Mouse (Mus musculus) spleen, postnatal 10 days (tissue): ENCODE measurements around the gene Adap1.

Source experiments
- DNase-seq, 2 experiments: peaks; one replicate each; pipeline ENCODE4 v3.0.0; 2021 to 2022; ENCODE audit warnings: low spot score in 2 of 2

The Adap1 gene

GRCm38 (mm10) chr5:139323260-139323924 is 2.0 kb downstream of the Adap1 start:
- no peak for DNase-seq

GRCm38 (mm10) chr5:139321331-139321730 is 4.1 kb downstream of the Adap1 start:
- no peak for DNase-seq

GRCm38 (mm10) chr5:139320424-139320823 is 5.0 kb downstream of the Adap1 start:
- DNase-seq, result no peak

- DNase-seq, result no peak
These were observed 7.5 kb downstream of the Adap1 start for GRCm38 (mm10) chr5:139317751-139318504.

GRCm38 (mm10) chr5:139316982-139317675 is 8.3 kb downstream of the Adap1 start:
- DNase-seq, result no peak

GRCm38 (mm10) chr5:139314941-139315642 is 10.3 kb downstream of the Adap1 start:
- no peak for DNase-seq

GRCm38 (mm10) chr5:139313536-139313935 is 11.9 kb downstream of the Adap1 start:
- no peak for DNase-seq

- DNase-seq, result no peak
These were observed 13.6 kb downstream of the Adap1 start for GRCm38 (mm10) chr5:139311822-139312221.

- DNase-seq, result no peak
These were observed 14.9 kb downstream of the Adap1 start for GRCm38 (mm10) chr5:139310477-139310876.

GRCm38 (mm10) chr5:139309946-139310345 is 15.5 kb downstream of the Adap1 start:
- DNase-seq, result no peak

- no peak for DNase-seq
These were observed 21.8 kb downstream of the Adap1 start for GRCm38 (mm10) chr5:139303646-139304061.

GRCm38 (mm10) chr5:139302101-139302500 is 23.3 kb downstream of the Adap1 start:
- DNase-seq, result no peak

GRCm38 (mm10) chr5:139297745-139298144 is 27.7 kb downstream of the Adap1 start:
- DNase-seq, result no peak

- no peak for DNase-seq
These were observed 28.3 kb downstream of the Adap1 start for GRCm38 (mm10) chr5:139297092-139297491.

GRCm38 (mm10) chr5:139294089-139294488 is 31.3 kb downstream of the Adap1 start:
- DNase-seq, result no peak

GRCm38 (mm10) chr5:139291811-139292560 is 33.4 kb downstream of the Adap1 start:
- DNase-seq, result no peak

GRCm38 (mm10) chr5:139290467-139291259 is 34.8 kb downstream of the Adap1 start:
- no peak for DNase-seq

GRCm38 (mm10) chr5:139288591-139288990 is 36.8 kb downstream of the Adap1 start:
- no peak for DNase-seq

GRCm38 (mm10) chr5:139287787-139288186 is 37.6 kb downstream of the Adap1 start:
- DNase-seq, result no peak

- DNase-seq, result no peak
These were observed 38.3 kb downstream of the Adap1 start for GRCm38 (mm10) chr5:139287099-139287498.
